Mouse (Mus musculus) brain, embryonic 18.5 days (tissue): ENCODE data around the gene N4bp1.

ENCODE experiments used
- DNase-seq: peaks from one replicate; pipeline ENCODE4 v3.0.0-alpha.2; 2012; ENCODE audit warnings: low read depth, low spot score

The N4bp1 gene

DNA sequence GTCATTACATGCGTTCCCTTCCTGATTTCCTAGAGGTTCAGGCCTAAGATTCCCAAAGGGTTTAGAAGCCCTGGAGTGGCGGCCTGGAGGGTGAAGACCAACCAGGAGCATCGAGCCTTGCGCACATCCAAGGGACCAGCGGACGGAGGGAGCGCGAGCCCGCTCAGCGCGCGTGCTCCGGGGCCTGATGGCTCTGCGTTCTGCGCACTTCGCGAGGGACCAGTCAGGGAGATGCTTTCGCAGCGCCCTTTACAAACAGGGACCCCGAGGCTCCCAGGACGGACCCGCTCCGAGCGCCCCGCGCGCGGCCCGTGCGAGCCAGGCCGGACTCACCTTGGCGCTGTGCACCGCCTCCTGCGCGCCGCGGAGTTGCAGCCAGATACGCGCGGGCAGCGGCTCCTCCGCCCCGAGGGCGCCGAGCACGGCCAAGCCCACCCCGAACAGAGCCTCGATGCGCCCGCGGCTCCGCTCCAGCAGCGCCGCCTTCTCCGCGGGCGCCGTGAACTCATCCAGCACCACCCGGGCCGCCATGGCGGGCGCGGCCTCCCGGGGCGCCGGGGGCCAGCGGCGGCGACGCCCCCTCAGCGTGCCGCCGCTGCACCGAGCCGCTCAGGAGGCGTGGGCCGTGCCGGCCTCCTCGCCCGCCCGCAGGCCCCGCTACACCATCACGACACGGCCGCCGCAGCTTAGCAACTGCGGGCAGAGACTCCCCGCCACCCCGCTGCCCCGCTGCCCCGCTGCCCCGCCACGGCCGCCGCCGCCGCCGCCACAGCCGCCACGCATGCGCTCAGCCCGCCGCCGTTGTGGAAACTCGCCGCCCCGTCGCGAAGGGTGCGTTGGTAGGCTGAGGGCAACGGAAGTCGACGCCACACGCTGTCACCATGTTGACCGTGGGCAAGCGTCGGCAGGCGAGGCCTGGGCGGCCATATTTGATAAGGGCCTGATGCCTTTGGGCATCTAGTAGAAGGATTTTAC is at the start of gene N4bp1:
TSS of gene N4bp1 (minus strand) at position 770 of the 975 bp plus-strand sequence.
- peak; percentile 86 for DNase-seq

DNA sequence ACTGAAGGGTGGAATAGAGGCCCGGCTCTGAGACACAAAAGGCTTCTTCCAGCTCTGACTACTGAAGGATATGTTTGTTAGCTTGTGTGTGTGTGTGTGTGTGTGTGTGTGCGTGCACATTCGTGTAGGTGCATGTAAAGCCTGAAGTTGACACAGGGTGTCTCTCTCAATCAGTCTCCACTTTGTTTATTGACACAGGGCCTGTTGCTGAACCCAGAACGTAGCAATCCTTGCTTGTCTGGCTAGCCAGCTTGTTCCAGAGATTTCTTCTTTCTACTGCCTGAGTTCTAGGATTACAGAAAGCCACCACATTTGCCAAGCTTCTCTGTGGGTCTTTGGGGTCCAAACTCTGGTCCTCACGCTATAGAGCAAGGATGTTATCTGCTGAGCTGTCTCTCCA is 49.8 kb upstream of the N4bp1 start:
- no peak for DNase-seq

DNA sequence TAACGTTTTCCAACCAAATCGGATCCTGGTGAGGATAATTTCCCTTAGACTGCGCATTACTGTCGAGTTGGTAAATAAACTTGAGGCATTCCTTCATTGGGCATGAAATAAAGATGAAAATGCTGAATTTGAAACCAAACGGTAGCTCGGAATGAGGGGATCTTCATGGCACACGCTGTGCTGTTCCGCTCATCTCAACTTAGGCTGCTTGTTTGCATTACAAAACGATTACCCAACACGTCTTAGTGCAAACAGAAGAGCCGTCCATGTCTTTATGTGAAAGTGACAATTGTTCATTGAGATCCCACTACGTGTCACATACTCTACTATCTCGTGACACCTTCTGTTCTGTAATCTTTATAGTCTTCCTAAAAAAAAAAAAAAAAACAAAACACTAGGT is 49.3 kb upstream of the N4bp1 start:
- no peak for DNase-seq

DNA sequence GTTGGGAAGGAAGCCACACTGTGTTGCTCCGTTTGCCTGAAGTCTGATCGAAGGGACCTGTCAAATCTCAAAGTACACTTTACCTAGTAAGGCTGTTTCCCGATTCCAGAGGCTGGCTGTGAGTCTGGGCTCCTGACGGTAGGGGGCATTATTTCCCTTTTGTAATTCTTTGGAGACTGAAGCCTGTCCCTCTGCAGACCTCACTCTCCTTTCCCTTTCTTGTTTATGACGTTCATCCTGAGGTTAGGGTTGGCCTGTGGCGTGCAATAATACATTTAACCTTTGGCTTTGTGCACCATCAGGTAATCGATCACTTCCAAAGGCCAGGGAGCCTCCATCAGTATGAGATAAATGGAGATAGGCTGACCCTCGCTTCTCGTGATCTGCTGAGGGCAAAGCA is 48.8 kb upstream of the N4bp1 start:
- peak; percentile 46 for DNase-seq

DNA sequence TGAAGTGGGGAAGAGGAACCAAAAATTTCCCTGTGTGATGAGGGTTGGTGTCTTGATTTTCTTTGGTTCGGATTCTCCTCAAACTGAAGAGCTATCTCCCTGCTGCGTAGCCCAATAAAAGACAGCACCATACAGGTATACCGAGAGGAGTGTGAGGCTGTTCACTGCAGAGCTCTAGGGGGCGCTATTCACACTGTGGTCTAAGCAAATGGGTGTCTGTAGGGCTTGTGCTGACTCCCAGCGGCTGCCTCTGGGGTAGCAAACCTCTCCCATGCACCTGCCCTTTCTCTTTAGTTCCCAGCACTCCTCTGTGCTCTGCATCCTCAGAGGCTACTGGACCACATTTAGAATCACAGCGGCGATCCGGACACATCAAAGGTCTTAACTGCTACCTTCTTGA is 41.2 kb upstream of the N4bp1 start:
- DNase-seq = no peak

DNA sequence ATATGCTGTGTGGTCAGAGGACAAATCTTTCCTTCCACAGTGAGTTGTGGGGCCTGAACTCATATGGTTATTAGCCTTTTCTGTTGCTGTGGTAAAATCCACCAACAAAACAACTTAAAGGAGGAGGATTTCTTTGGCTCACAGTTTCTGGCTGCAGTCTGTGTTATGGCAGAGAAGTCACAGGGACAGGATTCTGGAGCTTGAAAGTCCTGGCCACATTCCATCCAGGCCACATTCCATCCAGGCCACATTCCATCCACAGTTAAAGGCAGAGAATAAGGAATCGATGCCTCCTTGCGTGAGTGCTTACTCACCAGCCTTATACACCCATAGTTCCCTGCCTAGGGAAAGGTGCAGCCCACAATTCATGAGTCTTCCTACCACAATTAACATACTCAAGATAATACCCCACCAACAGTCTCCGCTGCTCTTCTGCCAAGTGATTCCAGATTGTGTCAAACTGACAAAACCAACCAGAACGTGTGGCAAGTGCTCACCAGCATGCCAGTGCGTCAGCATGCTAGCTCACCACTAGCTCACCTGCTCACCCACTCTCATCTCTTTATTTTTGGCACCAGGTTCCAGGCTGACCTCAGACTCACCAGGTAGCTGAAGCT is 38.3 kb upstream of the N4bp1 start:
- DNase-seq = no peak

DNA sequence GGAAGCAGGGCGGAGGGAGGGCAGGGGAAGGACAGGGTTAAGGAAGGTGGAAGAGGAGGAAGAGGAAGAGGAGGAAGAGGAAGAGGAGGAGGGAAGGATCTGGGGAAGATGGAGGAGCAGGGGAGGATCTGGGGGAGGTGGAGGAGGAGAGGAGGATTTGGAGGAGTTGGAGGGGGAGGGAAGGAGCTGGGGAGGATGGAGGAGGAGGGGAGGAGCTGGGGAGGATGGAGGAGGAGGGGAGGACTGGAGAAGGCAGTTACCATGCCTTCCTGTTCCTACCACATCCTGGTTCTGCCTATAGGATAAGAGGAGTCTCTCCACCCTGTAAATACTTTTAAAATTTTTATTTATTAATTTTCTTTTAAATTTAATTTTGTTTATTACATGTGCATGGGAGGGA is 37.6 kb upstream of the N4bp1 start:
- no peak for DNase-seq

DNA sequence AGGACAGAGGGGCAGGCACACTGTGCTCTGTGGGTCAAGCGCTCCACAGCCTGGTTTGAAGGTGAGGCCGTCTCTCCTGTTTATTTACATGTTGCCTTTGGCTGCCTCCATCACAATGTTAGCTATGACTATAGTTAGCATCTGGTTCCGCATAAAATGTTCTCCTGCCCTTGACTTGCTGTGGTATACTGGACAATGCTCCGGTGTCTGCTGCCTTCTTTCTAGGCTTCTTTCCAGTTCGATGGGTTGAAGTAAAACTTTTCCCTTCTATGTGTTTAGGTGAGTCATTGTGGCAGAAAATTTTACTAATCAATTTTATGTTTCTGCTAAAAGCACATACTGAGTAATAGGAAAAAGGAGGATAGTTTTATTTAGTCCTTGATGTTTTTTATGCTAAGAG is 37.1 kb upstream of the N4bp1 start:
- no peak for DNase-seq

DNA sequence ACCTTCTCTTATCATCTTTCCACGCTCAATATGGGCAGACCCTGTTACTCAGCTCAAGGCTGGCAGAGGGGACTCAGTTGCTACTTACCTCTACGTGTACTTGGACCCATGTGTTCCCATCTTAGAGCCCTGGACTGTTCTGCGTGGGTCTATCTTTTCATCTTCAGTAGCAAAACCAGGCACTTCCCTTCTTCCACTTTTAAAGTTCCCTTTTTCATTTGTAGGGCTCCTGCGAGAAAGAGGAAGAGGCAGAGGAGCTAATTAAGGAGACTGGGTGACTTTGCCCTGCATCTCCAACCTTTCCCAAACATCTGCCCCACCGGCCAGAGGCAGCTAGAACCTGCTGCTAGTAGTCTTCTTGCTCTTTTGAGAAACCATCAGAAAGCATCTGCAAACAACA is 35.9 kb upstream of the N4bp1 start:
- DNase-seq = no peak

DNA sequence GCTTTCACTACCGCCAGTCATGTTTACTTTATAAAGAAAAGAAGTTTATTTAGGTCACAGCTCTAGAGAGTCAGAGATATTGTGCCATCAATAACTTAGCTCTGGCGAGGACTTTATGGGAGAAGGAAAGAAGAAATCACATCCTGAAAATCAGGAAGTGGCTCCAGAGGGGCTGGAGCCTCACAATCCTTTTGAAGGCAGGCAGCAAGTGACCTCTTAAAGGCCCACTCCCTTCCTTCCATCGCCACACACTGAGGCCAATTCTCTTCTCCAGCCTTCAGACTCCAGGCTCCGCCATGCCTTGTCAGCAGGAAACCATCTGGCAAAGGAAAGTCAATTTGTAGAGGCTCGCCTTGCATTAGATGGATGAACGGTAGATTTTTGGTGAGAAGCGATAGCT is 35.4 kb upstream of the N4bp1 start:
- no peak for DNase-seq

DNA sequence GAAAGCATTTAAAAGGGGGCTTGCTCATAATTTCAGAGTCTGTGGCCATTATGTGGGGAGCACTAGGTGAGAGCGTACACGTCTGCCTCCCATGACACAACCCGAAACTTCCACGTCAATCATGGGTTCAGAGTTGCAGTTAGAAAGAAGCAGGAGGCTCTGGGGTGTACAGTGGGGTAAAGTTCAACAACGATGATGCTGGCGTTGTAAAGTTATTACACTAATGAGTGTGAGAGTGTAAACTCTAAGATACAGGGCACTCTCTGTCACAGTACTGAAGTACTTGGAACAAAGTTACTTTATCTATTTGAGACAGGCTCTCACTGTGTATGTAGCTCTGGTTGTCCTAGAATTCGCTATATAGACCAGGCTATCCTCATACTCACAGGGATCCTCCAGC is 35.0 kb upstream of the N4bp1 start:
- no peak for DNase-seq

DNA sequence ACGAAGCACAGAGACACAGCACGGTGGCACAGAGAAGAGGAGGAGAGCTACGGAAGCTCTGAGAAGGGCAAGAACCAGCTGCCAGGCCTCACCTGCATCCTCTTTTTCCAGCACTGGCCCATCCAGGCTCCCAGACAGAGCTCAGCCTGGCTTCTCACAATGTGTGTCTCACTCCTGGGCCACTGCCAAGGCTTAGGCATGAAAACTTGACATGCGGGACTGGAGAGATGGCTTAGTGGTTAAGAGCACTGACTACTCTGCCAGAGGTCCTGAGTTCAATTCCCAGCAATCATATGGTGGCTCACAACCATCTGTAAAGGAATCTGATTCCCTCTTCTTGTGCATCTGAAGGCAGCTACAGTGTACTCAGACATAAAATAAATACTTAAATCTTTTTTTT is 34.2 kb upstream of the N4bp1 start:
- no peak for DNase-seq

DNA sequence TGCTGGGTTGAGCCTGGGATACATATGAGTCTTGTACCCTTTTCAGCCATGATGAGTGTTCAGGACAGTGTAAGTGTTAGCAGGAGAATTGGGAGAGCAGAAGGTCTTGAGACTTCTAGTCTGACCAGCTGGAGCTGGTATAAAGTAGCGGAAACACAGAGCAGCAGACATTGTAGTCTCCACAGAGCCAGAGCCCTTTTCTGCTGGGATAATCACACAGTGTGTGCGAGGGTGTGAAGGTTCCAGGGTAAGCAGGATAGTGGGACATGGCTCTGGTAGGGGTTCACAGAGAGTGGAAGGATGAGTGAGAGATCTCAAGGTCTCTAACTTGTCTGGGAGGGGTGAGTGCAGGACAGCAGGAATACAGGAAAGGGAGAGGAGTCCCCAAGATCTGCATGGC is 33.0 kb upstream of the N4bp1 start:
- DNase-seq = no peak

DNA sequence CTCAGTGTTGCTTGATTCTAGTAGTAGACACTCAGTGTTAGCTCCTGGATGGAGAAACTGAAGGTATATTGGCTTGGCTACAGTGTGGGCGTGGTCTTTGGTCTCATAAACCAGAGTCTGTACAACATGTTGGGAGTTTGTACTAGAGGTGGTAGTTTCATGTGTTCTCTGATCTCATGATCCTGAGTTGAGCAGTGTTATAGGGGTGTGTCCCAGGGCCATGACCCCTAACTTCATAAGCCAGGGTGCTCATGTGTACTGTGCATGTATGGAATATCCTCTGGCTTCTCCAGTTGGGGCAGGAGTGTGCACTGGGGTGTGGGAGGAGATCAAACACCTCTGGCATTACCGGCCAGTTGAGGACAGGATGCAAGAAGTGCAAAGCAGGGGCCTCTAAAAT is 32.6 kb upstream of the N4bp1 start:
- DNase-seq = no peak

DNA sequence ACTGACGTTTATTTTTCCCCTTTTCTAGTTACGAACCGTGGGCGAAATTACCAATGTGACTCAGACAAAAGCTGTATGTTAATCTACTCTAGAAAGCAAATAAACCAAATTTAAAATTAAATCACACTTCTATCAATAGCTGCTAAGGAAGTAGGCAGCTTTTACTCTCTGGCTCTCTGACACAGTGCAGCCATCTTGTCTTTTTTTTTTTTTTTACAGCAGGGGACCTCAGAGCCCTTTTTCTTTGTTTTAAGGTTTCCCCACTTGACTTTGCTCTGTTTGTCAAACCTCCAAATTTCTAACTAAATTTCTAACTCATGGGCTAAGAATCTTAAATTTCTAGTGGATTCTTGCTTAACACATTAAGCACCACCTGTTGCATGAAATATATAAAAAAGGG is 31.3 kb upstream of the N4bp1 start:
- DNase-seq = no peak

DNA sequence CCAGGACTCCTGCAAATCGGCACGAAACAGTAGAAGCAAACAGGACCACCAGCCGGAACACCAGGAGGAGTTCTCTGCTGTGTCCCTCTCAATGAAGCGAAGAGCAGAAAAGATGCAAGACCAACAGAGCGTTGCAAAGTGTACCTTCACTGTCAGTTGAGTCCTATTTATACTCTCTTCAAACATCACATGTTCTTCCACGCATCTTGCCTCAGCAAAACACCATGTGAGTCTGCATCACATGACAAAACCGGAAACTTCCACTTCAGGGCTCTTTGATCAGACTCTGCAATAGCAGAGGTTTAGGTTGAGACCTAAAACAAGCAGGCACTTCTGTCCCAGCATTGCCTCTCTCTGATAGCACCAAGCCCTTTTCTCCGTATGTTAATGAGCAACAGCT is 26.1 kb upstream of the N4bp1 start:
- no peak for DNase-seq

DNA sequence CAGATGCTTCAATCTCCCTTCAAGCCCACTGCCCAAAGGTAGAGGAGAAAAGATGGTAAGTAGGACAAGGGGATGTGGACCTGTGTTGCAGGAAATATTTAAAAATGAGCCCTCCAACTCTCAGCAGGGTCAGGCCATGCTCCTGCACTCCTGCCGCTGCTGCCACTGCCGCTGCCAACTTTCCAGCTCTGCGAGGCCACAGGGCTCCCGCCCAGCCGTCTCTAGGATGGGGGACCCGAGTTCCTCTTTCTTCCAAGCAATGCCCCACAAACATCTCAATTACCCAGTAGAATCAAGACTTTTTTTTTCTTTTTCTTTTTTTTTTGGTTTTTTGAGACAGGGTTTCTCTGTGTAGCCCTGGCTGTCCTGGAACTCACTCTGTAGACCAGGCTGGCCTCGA is 25.2 kb upstream of the N4bp1 start:
- DNase-seq = no peak

DNA sequence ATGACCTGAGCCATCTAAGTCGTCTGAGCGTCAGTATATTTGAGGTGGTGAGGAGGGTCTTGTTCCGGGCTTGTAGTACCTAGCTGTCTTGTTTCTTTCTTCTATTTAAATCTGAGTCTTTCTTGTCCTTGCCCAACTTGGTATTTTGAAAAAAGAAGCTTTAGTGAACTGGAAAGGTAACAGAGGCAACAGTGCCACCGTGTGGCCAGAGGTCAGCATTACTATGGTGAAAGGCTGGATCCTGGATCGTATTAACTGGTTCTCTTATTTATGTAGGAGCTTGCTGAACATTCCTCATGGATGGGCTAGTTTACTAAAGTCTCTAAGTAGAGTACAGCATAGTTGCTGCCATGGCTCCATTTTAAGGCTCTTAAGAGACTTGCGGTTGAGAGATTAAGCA is 23.5 kb upstream of the N4bp1 start:
- DNase-seq = no peak

DNA sequence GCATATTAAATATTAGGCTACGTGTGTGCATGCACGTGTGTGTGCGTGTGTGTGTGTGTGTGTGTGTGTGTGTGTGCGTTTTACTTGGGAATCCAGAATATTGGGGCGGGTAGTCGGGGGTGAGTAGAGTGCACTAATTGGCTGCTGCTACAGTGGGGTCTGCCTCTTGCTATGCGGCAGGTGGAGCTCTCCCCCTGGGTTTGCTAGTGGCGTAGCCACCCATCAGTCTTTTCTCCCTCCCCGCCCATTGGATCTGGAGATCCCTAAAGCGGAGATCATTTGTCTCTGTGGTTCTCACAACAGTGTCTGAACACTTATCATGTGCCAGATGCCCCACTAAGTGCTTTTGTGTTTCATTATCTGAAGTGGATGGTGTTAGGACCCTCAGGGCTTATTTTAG is 19.9 kb upstream of the N4bp1 start:
- DNase-seq = no peak

DNA sequence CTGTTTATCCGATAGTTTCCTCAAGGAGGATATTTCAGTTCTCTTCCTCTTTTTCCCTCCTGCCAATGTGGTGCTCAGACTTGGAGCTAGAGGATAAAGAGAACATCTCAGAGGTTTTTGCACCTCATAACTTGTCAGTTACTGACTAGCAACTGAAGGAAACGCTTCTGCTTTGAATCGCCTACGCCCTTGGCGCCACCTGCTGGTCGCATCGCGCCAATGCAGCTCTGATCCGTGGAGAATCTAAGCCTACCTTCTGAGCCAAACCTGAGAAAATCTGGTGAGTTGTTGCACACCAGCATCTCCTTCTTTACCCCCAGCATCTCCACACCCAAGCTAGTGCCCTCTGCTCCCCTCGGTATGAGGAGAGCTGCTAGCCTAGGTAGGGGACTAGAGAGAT is 18.0 kb upstream of the N4bp1 start:
- no peak for DNase-seq

DNA sequence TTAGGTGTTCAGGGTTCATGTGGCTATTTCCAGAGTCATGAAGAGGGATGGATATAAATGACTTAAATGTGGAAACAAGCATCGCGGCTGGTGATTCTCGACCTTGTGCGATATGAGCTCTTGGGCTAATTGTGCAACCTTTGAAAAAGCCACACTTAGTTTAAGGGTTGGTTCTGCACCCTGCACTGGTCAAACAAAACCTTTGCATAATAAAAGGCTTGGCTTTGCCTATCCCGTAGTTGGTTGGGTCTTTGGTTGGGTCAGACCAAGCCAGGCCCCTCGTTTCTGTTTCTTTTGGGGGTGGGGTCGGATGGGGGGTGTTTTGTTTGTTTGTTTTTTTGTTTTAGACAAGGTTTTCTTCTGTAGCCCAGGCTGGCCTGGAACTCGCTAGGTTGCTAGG is 17.6 kb upstream of the N4bp1 start:
- no peak for DNase-seq

DNA sequence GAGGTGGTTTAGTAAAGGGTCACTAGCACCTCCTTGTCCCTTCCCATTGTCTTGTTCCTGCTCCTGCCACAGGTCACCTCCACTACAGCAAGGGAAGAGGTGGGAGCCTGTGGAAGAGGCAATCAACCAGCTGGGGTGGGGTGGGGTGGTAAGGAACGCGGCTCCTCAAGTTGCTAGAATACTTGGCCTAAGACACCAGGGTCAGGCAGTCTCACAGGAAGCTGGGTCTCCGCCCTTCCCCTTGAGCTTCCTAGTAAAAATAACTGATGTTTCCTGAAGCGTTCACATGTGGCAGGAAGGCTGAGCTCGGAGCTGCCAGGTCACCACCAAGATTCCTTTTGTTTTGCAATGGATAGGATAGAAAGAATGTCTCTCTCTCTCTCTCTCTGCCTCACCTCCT is 16.9 kb upstream of the N4bp1 start:
- no peak for DNase-seq

DNA sequence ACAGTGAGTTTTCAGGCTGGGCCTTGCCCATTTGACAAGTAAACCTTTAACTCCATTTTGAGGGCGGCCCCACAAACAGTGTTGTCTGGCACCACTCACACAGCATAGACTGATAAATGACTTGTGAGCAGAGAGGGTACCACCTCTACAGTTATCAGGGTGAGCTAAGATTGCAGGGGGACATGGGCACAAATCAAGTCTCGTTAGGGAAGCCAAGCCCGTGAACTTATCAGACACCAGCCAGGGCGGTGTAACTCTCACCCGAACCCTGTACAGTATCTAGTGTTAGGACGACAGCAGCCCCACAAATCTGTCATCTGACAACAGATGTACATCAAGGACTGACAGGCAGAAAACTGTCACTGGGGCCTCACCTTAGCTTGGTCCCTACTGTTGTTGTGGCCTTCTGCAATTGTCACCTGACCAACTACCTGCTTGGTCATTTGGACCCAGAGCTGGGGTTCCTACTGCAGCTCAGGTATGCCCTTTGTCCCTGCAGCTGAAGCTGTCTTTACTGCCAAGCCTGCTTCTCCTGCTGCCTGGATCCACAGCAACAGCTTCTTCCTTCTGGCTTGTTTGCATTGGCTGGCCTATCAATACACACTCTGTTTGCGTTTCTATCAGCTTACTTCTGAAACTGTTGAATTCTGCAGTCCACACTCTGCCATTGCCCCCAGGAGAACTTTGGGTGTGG is 12.8 kb upstream of the N4bp1 start:
- no peak for DNase-seq
